Mouse (Mus musculus) kidney, postnatal 10 days (tissue): ENCODE results near the gene C130026I21Rik.
A peak's percentile ranks its signal among the peaks of the same experiment; 100 is the strongest.
"Not testable (repeated sequence)": the region's sequence is repeated elsewhere in the genome, so short reads cannot be mapped to it uniquely, and the experiment has no call there.

Experiments used
- DNase-seq: peaks from one replicate; pipeline ENCODE4 v3.0.0; 2021; ENCODE audit warnings: mixed read lengths

Gene C130026I21Rik

GRCm38 (mm10) chr1:85011933-85012332 lies 258.4 kb downstream of the C130026I21Rik start:
- DNase-seq = not testable (repeated sequence)

GRCm38 (mm10) chr1:85010947-85011346 lies 259.4 kb downstream of the C130026I21Rik start:
- DNase-seq = not testable (repeated sequence)

GRCm38 (mm10) chr1:85007737-85008136 lies 262.6 kb downstream of the C130026I21Rik start:
- not testable (repeated sequence) for DNase-seq

- DNase-seq = not testable (repeated sequence)
These were observed 271.1 kb downstream of the C130026I21Rik start for GRCm38 (mm10) chr1:84999241-84999640.

GRCm38 (mm10) chr1:84996305-84996704 lies 274.1 kb downstream of the C130026I21Rik start:
- DNase-seq = not testable (repeated sequence)

- not testable (repeated sequence) for DNase-seq
These were observed 275.9 kb downstream of the C130026I21Rik start for GRCm38 (mm10) chr1:84994461-84994860.

- DNase-seq = not testable (repeated sequence)
These were observed 276.6 kb downstream of the C130026I21Rik start for GRCm38 (mm10) chr1:84993688-84994319.

GRCm38 (mm10) chr1:84993235-84993634 lies 277.1 kb downstream of the C130026I21Rik start:
- not testable (repeated sequence) for DNase-seq

GRCm38 (mm10) chr1:84992827-84993226 lies 277.5 kb downstream of the C130026I21Rik start:
- not testable (repeated sequence) for DNase-seq

- not testable (repeated sequence) for DNase-seq
These were observed 281.3 kb downstream of the C130026I21Rik start for GRCm38 (mm10) chr1:84989044-84989443.

- not testable (repeated sequence) for DNase-seq
These were observed 282.6 kb downstream of the C130026I21Rik start for GRCm38 (mm10) chr1:84987729-84988128.

- DNase-seq = not testable (repeated sequence)
These were observed 308.6 kb downstream of the C130026I21Rik start for GRCm38 (mm10) chr1:84961779-84962178.

GRCm38 (mm10) chr1:84957713-84958112 lies 312.7 kb downstream of the C130026I21Rik start:
- not testable (repeated sequence) for DNase-seq

- DNase-seq = not testable (repeated sequence)
These were observed 313.6 kb downstream of the C130026I21Rik start for GRCm38 (mm10) chr1:84956771-84957170.

- DNase-seq = peak; percentile 21
These were observed 317.7 kb downstream of the C130026I21Rik start for GRCm38 (mm10) chr1:84952456-84953181.

- DNase-seq = no peak
These were observed 318.8 kb downstream of the C130026I21Rik start for GRCm38 (mm10) chr1:84951566-84951965.

GRCm38 (mm10) chr1:84947390-84947789 lies 323.0 kb downstream of the C130026I21Rik start:
- DNase-seq = peak; percentile 35

GRCm38 (mm10) chr1:84945950-84946349 lies 324.4 kb downstream of the C130026I21Rik start:
- no peak for DNase-seq

- DNase-seq = no peak
These were observed 326.8 kb downstream of the C130026I21Rik start for GRCm38 (mm10) chr1:84943549-84943948.
